Mouse (Mus musculus): ENCODE measurements around the gene Leng1. TPM values are rescaled to one million over a fixed set of nuclear protein-coding genes. Genes with fewer than 3 reads are reported as not detected.

The Leng1 gene
- polyA plus RNA-seq, 1 experiment from 2014 or later: 23.4 TPM

DNA sequence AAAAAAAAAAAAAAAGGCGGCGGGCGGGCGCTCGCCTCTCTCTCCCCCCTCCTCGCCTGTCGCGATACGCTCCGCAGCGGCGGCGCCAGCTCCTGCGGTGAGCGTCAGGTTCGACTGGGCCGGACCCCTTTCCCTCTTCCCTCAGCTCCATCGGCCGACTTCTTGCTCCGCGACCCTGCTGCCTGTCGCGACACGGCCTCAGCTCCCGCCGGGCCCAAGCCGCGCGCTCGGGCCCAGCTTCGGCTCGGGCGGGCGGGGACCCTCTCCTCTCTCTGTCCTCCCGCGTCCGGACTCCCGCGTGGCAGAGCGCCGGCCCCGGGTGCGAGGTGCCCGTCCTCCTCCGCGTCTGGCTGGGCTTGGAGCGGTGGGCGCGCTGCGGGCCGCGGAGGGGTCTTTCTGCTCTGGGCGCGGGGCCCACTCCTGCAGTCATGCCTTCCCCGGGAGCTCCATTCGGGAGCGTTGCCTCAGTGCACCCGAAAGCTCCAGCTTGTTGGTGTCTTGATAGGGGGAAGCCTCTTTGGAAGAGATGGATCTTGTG, 20.1 kb downstream of the Leng1 start:
- Histone ChIP-seq H3K9ac (peak overlapping the region; percentile 99), H3K4me3 (peak overlapping the region; percentile 98), H3K9me3 (no peaks in the 10 kb centered on the region), H3K4me2 (replicated peaks) (peak overlapping the region; percentile 86), H3K27ac (peak overlapping the region; percentile 97), H3K4me1 (peaks cover 27% of the 10 kb centered on the region), H3K27me3 (no peaks in the 10 kb centered on the region), H3K36me3 (peaks cover 36% of the 10 kb centered on the region)
- WGBS: under 1% methylated on average over 45 of the region's 58 CpGs
- no peak for ATAC-seq (ENCODE audit: insufficient number of reproducible peaks, insufficient read depth, low FRiP score, low TSS enrichment)

DNA sequence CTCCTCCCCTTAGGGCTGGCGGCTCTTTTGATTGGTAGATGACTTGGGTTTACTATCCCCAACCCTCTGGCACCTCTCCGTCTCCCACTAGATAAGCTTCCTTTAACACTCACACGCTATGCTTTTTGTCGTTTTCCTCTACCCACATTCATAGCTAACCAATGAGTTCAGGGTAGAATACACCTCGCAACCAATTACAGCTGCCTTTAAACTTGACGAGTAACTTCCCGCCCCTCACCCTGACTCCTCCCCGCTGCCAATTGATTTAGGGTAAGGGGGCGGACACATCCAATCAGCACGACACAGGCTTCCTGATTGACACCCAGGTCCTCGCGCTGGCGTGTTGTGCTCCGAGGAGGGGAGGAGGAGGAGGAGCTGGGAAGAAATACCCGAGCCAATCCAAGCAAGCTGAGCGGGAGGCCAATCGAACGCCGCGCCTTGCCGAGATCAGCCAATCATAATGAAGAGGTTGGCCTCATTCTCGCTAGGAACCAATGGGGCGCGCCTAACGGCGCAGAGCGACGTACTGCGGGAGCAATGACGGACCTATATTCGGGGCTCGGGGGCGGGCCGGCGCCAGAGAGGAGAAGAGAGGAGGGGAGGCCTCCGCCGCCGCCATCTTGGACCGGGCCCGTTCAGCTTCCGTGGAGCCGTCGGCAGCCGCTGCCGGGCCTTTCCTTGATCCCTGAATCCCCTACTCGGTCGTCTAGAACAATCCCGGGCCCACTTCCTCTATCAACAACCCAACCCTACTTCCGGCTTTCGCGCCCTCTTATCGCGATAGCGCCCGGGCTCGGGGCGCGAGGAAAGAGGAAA, 20.8 kb downstream of the Leng1 start, which contains the start of gene Cnot3:
Gene Cnot3, plus strand, starts transcription at position 597 of the 816 bp plus-strand sequence.
- Histone ChIP-seq H3K9me3 (no peaks in the 10 kb centered on the region), H3K4me3 (peak within 1 kb of the TSS; percentile 98), H3K27ac (peak within 1 kb of the TSS; percentile 97), H3K4me1 (peaks cover 27% of the 10 kb centered on the region), H3K4me2 (replicated peaks) (peak within 1 kb of the TSS; percentile 86), H3K27me3 (no peaks in the 10 kb centered on the region), H3K9ac (peak within 1 kb of the TSS; percentile 99), H3K36me3 (peaks cover 36% of the 10 kb centered on the region)
- peak; percentile 99 for ATAC-seq (ENCODE audit: insufficient number of reproducible peaks, insufficient read depth, low FRiP score, low TSS enrichment)
- WGBS: under 1% methylated on average over 57 of the region's 58 CpGs

DNA sequence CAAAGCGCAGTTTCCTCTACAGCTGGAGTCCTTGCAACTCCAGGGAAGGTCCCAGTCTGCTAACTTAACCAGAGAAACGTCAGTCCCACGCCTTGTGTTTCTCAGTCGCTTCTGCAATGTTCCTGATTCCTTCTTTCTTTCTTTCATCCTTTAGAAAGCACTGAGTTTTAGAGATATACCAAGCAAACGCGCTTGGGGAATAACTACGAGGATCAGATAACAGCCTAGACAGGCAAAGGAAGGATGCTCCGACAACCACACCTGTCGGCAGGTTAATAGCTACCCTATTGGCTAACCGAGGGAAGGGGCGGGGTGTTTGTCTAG, 21.3 kb downstream of the Leng1 start:
- Histone ChIP-seq H3K36me3 (peaks cover 42% of the 10 kb centered on the region), H3K4me2 (replicated peaks) (peak overlapping the region; percentile 62), H3K9me3 (no peaks in the 10 kb centered on the region), H3K27ac (0 out of 2 replicates have a peak overlapping the region, but pooled peaks have one; percentile 59), H3K4me1 (peaks cover 27% of the 10 kb centered on the region), H3K9ac (0 out of 2 replicates have a peak overlapping the region, but pooled peaks have one; percentile 8), H3K27me3 (no peaks in the 10 kb centered on the region), H3K4me3 (peak overlapping the region; percentile 98)
- ATAC-seq (ENCODE audit: insufficient number of reproducible peaks, insufficient read depth, low FRiP score, low TSS enrichment): no peak
- WGBS: 2% methylated on average over 11 of the region's 11 CpGs

DNA sequence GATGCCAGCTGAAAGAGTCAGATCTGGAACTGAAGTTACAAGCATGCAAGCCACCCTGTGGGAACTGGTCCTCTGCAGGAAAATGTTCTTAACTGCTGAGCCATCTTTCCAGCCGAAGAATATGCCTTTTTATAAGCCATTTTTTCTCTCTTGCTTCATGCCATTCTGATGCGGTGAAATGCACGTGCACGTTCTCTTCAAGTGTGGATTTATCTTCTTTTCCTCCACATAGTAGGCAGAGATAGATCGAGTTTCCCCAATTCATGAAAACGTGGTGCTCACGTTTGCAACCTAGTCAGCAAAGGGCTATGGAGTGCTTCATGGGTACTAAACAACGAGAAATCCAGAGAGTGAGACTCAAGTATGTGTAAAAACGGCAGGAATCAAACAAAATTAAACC, 21.8 kb downstream of the Leng1 start:
- ATAC-seq (ENCODE audit: insufficient number of reproducible peaks, insufficient read depth, low FRiP score, low TSS enrichment): no peak
- 0 out of 2 replicates have a peak overlapping the region, but pooled peaks have one; percentile 59 for H3K27ac ChIP-seq
- peak overlapping the region; percentile 98 for H3K4me3 ChIP-seq
- H3K4me2 ChIP-seq (replicated peaks): peak overlapping the region; percentile 62
- 28% methylated on average over 9 of the region's 9 CpGs for WGBS
- no peak overlapping the region for H3K9ac ChIP-seq
- H3K9me3 ChIP-seq: no peaks in the 10 kb centered on the region
- H3K36me3 ChIP-seq: peaks cover 46% of the 10 kb centered on the region
- no peaks in the 10 kb centered on the region for H3K27me3 ChIP-seq
- H3K4me1 ChIP-seq: peaks cover 24% of the 10 kb centered on the region

DNA sequence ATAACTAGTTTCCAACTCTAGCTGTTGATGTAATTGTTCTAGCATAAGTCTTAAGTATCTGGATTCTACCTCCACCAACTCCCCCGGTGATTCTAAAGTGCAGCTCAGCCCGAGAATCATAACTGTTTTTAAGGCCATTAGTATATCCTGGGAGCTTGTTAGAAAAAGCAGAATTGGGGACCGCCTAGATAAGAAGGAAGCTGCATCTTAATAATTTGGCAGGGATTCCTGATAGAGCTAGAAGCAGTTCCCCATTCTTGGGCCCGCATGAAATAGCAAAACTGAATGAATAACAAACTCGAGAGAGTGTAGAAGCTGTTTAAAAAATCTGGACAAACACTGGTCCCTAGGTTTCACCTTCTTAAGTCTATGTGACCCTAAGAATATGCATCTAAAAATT, 22.2 kb downstream of the Leng1 start:
- Histone ChIP-seq H3K27me3 (no peaks in the 10 kb centered on the region), H3K4me3 (no peak overlapping the region), H3K9me3 (no peaks in the 10 kb centered on the region), H3K36me3 (peaks cover 46% of the 10 kb centered on the region), H3K27ac (no peak overlapping the region), H3K4me2 (replicated peaks) (no peak overlapping the region), H3K9ac (no peak overlapping the region), H3K4me1 (peaks cover 20% of the 10 kb centered on the region)
- WGBS: 78% methylated on average over 5 of the region's 5 CpGs
- no peak for ATAC-seq (ENCODE audit: insufficient number of reproducible peaks, insufficient read depth, low FRiP score, low TSS enrichment)

DNA sequence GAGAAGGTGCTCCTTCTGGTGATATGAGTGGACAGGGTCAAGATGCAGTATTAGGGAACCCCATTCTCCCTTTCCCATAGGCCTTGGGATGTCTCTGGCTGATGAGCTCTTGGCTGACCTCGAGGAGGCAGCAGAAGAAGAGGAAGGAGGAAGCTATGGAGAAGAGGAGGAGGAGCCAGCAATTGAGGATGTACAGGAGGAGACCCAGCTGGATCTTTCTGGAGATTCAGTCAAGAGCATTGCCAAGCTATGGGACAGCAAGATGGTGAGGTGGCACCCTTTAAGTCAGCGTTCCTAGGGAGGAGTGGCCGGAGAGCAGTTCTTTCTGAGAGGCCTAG, 35.2 kb downstream of the Leng1 start:
- H3K4me1 ChIP-seq: peaks cover 21% of the 10 kb centered on the region
- H3K4me3 ChIP-seq: peak overlapping the region; percentile 73
- ATAC-seq (ENCODE audit: insufficient number of reproducible peaks, insufficient read depth, low FRiP score, low TSS enrichment): no peak
- H3K36me3 ChIP-seq: peaks cover 32% of the 10 kb centered on the region
- H3K4me2 ChIP-seq (replicated peaks): peak overlapping the region; percentile 93
- H3K9me3 ChIP-seq: no peaks in the 10 kb centered on the region
- WGBS: 65% methylated on average over 3 of the region's 3 CpGs
- H3K27me3 ChIP-seq: no peaks in the 10 kb centered on the region
- H3K9ac ChIP-seq: peak overlapping the region; percentile 78
- H3K27ac ChIP-seq: no peak overlapping the region

DNA sequence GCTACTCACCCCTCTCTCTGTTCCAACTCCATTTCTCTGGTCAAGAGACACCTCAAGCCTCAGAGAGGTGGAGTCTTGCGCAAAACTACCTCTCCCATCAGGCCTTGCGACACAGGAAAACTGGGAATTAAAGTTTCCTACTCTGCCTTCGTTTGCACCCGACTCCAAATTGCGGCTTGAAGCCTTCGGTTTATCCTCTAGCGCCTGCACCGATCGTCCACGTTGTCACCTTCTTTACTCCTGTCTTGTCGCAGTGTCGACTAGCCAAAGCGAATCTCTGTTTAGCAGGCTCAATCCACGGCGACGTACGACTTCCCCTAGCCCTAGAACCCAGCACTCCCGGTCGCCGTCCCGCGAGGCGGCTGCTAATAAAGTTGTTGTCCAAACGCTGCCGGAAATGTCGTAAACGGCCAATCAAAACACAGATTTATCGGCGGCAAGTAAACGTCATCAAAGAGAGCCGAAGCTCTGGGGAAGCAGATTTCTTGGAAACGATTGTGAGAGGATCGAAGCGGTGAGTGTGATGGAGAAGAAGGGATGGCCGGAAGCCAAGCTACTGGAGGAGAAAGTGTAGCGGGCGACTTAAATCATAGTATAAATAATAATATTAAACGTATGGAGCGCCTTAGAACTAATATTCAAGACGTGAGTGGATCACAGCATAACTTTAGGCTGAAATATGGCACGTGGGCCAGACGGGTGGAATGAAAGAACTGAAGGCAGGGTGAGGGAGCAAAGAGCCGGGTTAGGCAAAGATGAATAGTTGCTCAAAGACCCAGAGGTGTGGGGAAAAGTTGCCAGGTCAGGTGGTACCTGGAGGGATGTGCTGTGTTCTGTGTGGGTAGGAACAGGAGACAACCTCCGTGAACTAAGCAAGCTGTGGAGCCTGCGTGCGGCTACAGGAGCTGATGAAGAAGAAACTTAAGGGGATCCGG, 35.8 kb downstream of the Leng1 start, which contains the start of the genes Tfpt and Prpf31:
Gene Tfpt, minus strand, starts transcription at position 387 of the 935 bp plus-strand sequence.
Gene Prpf31, plus strand, starts transcription at position 443 of the 935 bp plus-strand sequence.
- Histone ChIP-seq H3K36me3 (peaks cover 26% of the 10 kb centered on the region), H3K27me3 (no peaks in the 10 kb centered on the region), H3K4me1 (peaks cover 21% of the 10 kb centered on the region), H3K4me3 (peak within 1 kb of the TSS; percentile 73), H3K9ac (peak within 1 kb of the TSS; percentile 78), H3K9me3 (no peaks in the 10 kb centered on the region), H3K4me2 (replicated peaks) (peak within 1 kb of the TSS; percentile 93), H3K27ac (peak within 1 kb of the TSS; percentile 38; the same call in 1 of the 2 replicates)
- peak; percentile 86 for ATAC-seq (ENCODE audit: insufficient number of reproducible peaks, insufficient read depth, low FRiP score, low TSS enrichment)
- 1% methylated on average over 47 of the region's 47 CpGs for WGBS

DNA sequence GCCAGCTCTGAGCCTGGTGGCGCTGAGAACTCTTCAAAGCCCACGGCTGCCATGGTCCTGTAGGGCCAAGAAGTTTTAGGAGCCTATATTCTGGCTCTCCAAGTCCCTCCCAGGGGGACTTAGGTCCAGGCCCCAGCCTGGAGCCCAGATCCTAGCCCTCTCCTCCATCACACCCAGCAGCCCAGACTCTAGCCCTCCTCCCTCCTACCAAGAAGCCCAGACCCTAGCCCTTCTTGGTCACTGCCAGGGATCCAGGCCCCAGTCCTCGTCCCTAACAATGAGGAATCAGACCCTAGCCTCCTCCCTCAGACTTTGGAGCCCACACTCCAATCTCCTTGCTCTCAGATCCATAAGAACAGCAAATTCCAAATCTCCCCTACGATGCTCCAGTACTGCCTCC, 36.6 kb downstream of the Leng1 start:
- WGBS: 37% methylated on average over 4 of the region's 4 CpGs
- Histone ChIP-seq H3K27ac (no peak overlapping the region), H3K36me3 (peaks cover 24% of the 10 kb centered on the region), H3K4me1 (peaks cover 21% of the 10 kb centered on the region), H3K4me2 (replicated peaks) (peak overlapping the region; percentile 93), H3K9ac (peak overlapping the region; percentile 74), H3K9me3 (no peaks in the 10 kb centered on the region), H3K4me3 (peak overlapping the region; percentile 73), H3K27me3 (no peaks in the 10 kb centered on the region)
- ATAC-seq (ENCODE audit: insufficient number of reproducible peaks, insufficient read depth, low FRiP score, low TSS enrichment): 0 out of 2 replicates have a peak, but pooled peaks have one; percentile 28

DNA sequence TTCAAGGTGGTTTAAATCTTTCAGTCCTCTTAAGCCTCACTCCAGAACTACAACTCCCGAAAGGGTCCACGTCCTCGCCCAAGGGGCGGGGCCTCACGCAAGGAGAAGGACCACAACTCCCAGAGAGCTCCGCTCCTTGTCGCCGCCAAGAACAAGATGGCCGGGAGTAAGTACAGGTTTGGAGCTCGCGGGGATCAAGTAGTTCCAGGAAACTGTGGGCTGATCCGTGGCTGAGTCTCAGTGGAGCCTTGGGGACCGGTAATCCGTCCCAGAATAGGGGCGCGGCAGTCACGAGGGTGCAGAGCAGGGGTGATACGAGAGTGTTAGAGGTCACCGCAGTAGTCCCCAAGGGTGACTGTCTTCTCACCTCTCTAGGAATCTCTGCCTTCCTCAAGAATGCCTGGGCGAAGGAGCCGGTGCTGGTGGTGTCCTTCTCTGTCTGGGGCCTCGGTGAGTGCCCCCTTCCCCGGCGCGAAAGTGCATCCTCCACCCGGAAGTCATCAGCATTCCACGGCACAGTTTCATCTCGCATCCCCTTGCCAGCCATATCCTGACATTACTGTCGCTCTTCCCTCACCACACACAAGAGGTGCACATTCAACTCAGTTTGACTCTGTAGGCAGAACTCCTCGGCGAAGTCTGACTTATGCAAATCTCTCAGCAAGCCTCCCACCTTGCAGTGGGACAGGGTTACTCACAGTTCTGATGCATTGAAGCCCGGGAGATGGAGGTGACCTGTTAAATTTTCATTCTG, 48.2 kb downstream of the Leng1 start, which contains the start of gene Ndufa3:
Gene Ndufa3, plus strand, starts transcription at position 132 of the 754 bp plus-strand sequence.
- peak; percentile 88 for ATAC-seq (ENCODE audit: insufficient number of reproducible peaks, insufficient read depth, low FRiP score, low TSS enrichment)
- H3K27ac ChIP-seq: peak within 1 kb of the TSS; percentile 66
- WGBS: 1% methylated on average over 32 of the region's 32 CpGs
- peak within 1 kb of the TSS; percentile 79 for H3K4me2 ChIP-seq (replicated peaks)
- H3K4me3 ChIP-seq: peak within 1 kb of the TSS; percentile 81
- peaks cover 7% of the 10 kb centered on the region; the same call in 1 of the 2 replicates for H3K4me1 ChIP-seq
- H3K27me3 ChIP-seq: no peaks in the 10 kb centered on the region
- no peaks in the 10 kb centered on the region for H3K9me3 ChIP-seq
- H3K36me3 ChIP-seq: peaks cover 31% of the 10 kb centered on the region
- H3K9ac ChIP-seq: peak within 1 kb of the TSS; percentile 77

DNA sequence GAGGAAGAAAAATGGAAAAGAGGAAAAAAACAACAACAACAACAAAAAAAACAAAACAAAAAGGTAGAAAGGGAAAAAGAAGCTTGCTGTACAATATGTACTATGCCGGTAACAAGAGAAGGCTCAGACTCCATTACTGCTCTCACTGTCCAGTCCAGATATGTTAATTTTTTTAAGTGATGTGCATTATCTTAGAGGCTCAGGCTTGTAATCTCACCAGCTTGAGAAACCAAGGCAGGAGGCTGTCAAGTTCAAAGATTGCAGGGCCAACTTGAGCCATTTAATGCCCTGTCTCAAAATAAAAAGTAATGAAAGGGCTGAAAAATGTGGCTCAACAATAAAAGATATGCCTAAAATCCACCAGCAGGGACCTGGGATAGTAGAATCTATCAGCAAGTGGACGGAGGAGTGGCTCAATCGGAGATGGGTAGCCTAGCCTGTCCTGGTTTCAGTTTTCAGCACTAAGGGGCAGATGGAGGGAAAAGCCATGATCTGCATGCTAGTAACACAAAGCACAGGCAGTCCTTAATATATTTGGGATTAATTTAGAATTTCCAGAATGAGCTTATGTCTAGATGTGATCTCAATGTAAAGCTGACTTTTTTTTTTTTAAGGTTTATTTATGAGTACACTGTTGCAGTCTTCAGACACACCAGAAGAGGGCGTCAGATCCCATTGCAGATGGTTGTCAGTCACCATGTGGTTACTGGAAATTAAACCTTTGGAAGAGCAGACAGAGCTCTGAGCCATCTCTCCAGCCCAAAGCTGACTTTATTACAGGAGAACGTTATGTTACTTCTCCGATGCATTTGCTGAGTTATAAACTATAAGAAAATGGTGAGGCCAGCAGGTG, 49.0 kb downstream of the Leng1 start:
- Histone ChIP-seq H3K9ac (no peak overlapping the region), H3K4me3 (peak overlapping the region; percentile 81), H3K4me2 (replicated peaks) (peak overlapping the region; percentile 79; the same call in 1 of the 2 replicates), H3K27ac (no peak overlapping the region), H3K4me1 (peaks cover 7% of the 10 kb centered on the region; the same call in 1 of the 2 replicates), H3K27me3 (no peaks in the 10 kb centered on the region), H3K36me3 (peaks cover 25% of the 10 kb centered on the region), H3K9me3 (no peaks in the 10 kb centered on the region)
- 42% methylated on average over 6 of the region's 6 CpGs for WGBS
- no peak for ATAC-seq (ENCODE audit: insufficient number of reproducible peaks, insufficient read depth, low FRiP score, low TSS enrichment)
